Mouse (Mus musculus): ENCODE results near the gene Med29. TPM values are rescaled to one million over a fixed set of nuclear protein-coding genes. Genes with fewer than 3 reads are reported as not detected.

Med29 gene
- total RNA-seq, 2 experiments from 2014 or later = 36.9 to 37.0 TPM

GRCm38 (mm10) chr7:28377190-28378065, 15.1 kb downstream of the Med29 start:
- DNase-seq (ENCODE audit: low spot score in 2 of 2) = no peak

- peak; percentile 62 to 81 for DNase-seq (ENCODE audit: low spot score in 2 of 2)
These were observed 16.3 kb downstream of the Med29 start for GRCm38 (mm10) chr7:28376011-28376771.

GRCm38 (mm10) chr7:28375176-28375921, 17.2 kb downstream of the Med29 start:
- peak; percentile 84 to 90 for DNase-seq (ENCODE audit: low spot score in 2 of 2)

- no peak for DNase-seq (ENCODE audit: low spot score in 2 of 2)
These were observed 17.9 kb downstream of the Med29 start for GRCm38 (mm10) chr7:28374647-28375046.

- no peak for DNase-seq (ENCODE audit: low spot score in 2 of 2)
These were observed 18.5 kb downstream of the Med29 start for GRCm38 (mm10) chr7:28373891-28374495.

- peak; percentile 68 to 75 for DNase-seq (ENCODE audit: low spot score in 2 of 2)
These were observed 19.4 kb downstream of the Med29 start for GRCm38 (mm10) chr7:28373131-28373581.

GRCm38 (mm10) chr7:28372251-28373108, 20.0 kb downstream of the Med29 start, which contains the start of gene Plekhg2:
Gene Plekhg2, minus strand, starts transcription at chr7:28372599.
- peak; percentile 99 for DNase-seq (ENCODE audit: low spot score in 2 of 2)

- DNase-seq (ENCODE audit: low spot score in 2 of 2) = peak in 1 of 2 experiments; percentile 63
These were observed 21.0 kb downstream of the Med29 start for GRCm38 (mm10) chr7:28371514-28371989.

GRCm38 (mm10) chr7:28370977-28371513, 21.5 kb downstream of the Med29 start:
- DNase-seq (ENCODE audit: low spot score in 2 of 2) = no peak

- no peak for DNase-seq (ENCODE audit: low spot score in 2 of 2)
These were observed 22.5 kb downstream of the Med29 start for GRCm38 (mm10) chr7:28370051-28370450.

- DNase-seq (ENCODE audit: low spot score in 2 of 2) = no peak
These were observed 24.1 kb downstream of the Med29 start for GRCm38 (mm10) chr7:28368276-28368920.

- DNase-seq (ENCODE audit: low spot score in 2 of 2) = no peak
These were observed 24.7 kb downstream of the Med29 start for GRCm38 (mm10) chr7:28367663-28368275.

GRCm38 (mm10) chr7:28362441-28363060, 30.0 kb downstream of the Med29 start:
- no peak for DNase-seq (ENCODE audit: low spot score in 2 of 2)

- DNase-seq (ENCODE audit: low spot score in 2 of 2) = no peak
These were observed 30.7 kb downstream of the Med29 start for GRCm38 (mm10) chr7:28361647-28362341.

GRCm38 (mm10) chr7:28360291-28360690, 32.2 kb downstream of the Med29 start:
- DNase-seq (ENCODE audit: low spot score in 2 of 2) = no peak

- DNase-seq (ENCODE audit: low spot score in 2 of 2) = no peak
These were observed 32.7 kb downstream of the Med29 start for GRCm38 (mm10) chr7:28359854-28360253.

GRCm38 (mm10) chr7:28358431-28358830, 34.1 kb downstream of the Med29 start:
- DNase-seq (ENCODE audit: low spot score in 2 of 2) = no peak

Data from adrenal gland, adult 18-20 months (tissue).